Mouse (Mus musculus) kidney, postnatal 4 days (tissue): ENCODE data around the gene Epha4.
A peak's percentile ranks its signal among the peaks of the same experiment; 100 is the strongest.

Experiments
- DNase-seq, 2 experiments: peaks; one replicate each; pipeline ENCODE4 v3.0.0; 2021; ENCODE audit warnings: mixed read lengths in 2 of 2

Gene Epha4

DNA sequence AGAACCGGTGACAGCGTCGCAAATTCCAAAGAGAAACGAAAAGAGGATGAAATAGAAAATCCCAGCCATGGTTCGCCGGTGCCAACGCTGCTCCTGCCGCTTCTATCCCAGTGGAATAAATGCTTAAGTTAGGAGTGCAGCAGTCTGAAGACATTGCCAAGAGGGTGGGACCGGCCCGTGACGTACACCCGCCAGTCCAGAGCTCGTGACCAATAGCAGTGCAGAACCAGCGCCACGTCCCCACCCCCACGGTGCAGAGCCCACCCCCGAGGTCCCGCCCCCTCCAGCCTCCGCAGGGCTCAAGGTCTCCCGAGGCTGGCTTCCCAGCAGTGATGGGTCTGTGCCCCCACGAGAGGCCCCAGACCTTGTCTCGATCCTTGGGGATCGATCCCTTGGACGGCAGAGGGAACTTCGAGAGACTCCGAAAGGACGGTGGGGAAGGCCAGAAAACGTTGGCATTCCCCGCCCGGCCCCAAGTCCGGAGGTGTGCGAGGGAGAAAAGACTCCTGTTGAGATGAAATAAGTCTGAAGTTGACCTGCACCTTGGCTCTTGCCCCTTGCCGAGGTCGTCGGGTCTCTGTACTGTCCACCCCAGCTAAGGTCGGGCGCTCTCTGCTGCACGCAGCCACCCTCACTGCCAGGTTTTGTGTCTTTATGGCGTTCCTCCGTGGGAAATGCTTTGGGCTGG is at the start of gene Epha4:
Epha4 (minus strand) TSS at position 126 of the 688 bp plus-strand sequence.
- peak; percentile 94 to 96 for DNase-seq

DNA sequence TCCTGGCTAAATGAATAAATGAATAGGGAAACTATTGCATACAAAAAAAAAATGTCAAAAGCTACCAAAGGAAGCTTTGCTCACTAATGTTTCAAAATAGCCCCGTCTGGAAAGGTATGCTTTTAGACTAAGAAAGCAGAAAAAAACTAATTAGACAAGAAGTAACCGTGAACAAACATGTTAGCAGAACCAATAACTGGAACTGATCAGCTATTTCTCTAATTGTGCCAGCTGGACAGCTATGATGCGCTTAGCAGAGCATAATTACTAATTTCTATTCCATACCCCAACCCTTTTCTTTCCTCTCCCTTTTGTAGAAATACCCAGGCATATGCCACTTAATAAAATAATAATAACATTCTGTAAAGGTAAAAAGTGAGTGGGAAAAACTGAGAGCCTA is 41.3 kb upstream of the Epha4 start:
- no peak for DNase-seq

DNA sequence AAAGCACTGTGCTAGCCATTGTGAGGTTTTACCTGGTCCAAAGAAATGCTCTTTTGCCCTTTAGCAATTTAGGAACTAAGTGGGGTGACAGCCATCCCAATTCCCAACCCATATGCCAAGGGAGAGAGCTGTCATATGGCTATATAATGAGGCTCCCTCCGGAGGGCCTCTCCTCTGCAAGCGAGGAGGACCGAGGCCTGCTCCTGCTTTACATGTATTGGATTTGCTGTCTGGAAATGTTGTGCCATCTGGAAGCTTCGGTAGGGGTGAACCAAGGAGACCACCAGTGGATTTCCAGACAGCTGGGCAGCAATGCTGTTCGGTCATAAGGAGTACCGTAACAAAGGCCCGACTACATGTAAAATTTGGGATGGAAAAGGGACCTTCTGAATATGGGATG is 37.0 kb upstream of the Epha4 start:
- DNase-seq: no peak

DNA sequence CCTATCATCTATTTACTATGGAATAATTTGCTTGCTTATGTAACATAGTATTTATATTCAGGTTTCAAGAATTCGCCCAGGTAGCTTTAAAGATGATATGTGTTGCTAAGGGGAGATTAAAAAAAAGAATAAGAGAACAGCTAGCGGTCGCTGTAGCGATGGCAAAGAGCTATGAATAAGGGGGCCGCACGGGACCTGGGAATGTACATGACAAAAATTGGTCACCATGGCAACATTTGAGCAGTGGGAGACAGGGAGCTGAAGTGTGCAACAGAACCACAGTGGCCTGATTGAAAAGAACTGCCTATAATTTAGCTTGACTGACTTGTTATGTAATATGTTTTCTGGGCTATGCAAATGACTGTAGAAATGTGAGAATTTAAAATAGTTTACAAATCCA is 30.8 kb upstream of the Epha4 start:
- no peak for DNase-seq

DNA sequence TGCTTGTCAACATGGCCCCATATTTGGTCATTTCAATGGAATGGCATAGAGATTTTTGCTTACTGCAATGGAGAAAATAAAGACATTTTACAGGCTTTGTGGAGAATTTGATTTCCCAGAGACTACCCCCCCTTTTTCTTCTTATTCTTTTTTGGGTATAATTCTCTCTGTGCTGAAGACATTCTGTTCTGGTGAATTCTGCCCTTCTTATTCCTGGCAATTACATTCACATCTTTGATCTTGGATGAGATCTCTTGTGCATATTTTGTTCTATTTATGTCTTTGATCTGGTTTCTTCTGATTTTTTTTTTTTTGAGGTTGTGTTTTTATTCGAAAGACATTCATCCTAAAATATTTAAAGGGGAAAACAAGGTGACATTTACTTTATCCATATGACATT is 30.1 kb upstream of the Epha4 start:
- DNase-seq: no peak

DNA sequence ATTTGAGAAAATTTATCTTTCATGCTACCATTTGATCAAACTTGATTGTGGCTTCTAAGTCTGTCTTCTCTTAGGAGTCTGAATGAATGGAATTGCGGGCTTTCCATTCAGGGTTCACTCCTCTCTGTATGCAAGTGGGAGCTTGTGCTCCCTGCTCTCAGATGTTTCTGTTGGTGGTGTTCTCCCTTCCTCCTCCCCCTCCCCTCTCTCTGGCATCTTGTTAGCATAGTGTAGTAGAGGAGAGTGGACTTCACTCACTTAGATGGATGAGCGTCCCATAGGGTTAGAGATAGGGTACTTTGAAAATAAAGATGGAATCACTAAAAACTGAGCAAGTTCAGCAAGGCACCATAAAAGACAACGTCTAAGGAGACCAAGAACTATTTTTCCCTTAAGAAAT is 29.4 kb upstream of the Epha4 start:
- DNase-seq: no peak

DNA sequence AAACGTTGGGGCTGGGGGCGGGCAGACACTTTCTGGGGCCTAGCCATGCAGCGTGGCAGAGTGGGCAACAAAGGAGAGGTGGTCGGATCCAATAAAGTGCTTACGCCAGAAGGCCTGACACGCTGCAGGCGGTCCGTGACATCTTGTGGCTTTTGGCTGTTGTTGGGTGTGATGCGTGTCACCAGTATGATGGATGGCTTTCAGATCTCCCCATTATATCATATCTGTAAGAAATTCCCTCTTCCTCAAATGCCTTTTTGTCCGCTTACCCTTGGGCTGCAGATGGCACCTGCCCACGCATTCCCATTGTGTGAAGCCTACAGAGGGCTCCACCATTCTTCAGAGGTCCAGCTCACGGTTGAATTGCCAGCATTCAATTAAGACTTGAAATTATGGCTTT is 25.1 kb upstream of the Epha4 start:
- no peak for DNase-seq

DNA sequence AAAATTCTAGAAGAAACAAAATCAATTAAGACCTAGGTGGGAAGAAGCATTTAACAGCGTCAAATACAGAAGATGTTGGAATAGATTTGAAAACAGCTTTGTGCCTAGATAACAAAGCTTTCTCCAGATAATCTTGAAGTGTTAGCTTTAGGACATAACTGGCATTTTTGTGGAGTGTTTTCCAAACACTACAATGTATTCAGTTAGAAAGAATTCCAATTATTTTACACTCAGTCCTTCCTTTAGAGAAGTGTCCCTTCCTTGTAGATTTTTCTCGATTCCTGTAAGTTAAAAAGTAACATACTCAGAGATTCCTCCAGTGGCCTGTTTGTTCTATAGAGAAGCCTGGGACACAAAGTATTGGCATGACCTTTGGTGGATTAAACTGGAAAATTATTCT is 23.7 kb upstream of the Epha4 start:
- DNase-seq: no peak

DNA sequence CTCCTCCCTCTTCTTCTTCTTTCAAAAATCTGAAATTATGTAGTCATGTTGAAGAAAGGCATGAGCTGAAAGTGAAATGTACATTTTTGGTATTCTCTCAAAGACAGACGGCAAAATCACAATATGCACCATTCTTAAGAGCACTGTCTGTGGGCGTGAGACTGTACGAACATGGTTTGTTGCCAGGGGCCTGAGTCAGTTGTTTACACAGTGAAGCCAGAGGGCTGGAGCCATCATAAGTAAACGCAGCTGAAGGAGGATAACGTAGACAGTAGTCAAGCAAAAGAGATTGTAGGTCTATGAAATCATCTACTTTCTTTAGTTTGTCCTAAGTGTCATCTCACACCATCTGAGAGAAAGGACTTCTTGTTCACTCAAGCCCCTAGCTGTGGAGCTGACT is 21.0 kb upstream of the Epha4 start:
- DNase-seq: no peak

DNA sequence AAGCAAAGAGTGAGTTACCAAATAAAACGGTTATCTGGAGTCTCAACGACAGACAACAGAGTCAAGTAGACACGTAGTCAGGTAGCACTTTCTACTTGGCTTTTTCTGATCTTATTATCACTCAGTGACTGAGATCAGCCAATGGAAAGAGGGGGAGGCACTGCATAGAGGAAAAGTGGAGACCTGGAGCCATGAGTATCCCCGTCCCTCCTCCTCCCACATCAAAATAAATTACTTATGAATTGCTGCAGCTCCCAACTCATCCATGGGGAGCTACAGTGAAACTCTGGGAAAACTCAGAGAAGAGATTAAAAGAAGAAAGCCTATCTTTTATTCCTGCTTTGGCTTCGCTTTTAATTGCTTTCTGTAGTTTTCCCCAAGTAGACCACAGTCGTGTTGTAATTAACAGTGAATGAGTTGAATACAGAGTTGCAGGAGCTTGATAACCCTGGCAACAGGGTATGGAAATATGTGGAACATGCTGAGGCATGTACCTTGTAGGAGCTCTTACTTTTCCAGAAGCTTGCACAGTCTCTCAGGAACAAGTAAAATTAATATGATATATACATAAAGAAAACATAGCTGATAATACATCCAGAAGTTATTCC is 17.8 kb upstream of the Epha4 start:
- no peak for DNase-seq

DNA sequence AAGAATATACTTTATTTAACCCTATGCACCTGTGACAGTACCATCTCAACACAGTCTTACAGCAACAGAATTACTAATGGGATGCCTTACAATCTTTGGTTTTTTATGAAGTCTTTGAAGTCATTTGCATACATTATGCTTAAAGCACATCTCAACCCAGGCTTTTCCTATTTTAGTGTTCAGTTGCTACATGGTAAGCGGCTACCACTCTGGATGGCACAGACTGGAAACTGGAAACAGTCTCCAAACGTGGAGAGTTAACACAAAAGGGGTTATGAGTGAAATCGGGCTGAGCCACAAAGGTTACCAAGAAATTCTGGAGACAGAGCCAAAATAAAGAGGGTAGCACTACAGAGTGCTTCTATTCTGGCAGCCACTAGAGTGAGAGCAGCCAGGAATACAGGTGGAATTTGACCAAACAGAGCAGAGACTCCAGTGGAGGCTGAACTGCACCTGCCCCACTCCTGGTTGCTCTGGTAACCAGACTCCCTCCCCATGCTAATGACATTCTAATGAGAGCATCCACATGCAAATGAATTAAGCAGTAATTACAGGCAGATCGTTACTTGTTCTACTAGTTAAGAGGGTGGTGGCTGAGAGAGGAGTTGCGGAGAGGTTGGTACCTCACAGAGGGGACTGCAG is 17.2 kb upstream of the Epha4 start:
- no peak for DNase-seq

DNA sequence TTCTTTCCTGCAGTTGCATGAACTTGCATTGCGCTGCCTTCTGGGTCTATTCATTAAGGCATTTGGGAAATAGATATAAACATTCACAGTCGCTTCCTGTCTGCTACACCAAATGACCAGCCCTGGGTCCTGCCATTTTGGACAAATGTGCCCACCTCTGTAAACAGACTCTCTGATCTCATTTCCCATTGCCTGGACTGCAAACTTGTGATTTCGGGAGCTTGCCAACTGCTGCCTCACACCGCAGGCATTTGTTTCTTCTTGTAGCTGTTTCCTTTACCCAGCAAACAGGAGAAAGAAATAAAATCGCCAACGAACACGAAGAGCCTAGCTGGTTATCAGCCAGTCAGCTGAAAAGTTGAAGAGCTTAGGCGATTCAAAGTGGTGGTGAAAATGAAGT is 10.2 kb upstream of the Epha4 start:
- no peak for DNase-seq

DNA sequence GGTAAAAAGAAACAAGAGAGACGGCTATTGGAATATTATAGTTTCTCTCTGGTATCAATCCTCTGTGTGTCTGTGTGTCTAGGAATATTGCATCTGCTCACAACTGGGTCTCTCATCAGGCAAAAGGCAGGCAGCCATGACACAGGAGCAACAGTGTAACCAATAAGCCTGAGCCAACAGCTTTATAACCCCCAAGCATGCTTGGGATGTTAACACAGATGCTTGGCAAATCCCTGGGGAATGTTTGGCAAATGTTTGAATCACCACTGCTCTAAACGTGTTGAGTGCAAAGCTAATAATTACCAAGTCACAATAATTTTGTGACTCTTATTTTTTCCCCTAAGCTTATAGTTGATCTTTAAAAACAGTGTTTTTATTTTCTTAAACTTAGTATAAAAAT is 8.5 kb upstream of the Epha4 start:
- DNase-seq: no peak

DNA sequence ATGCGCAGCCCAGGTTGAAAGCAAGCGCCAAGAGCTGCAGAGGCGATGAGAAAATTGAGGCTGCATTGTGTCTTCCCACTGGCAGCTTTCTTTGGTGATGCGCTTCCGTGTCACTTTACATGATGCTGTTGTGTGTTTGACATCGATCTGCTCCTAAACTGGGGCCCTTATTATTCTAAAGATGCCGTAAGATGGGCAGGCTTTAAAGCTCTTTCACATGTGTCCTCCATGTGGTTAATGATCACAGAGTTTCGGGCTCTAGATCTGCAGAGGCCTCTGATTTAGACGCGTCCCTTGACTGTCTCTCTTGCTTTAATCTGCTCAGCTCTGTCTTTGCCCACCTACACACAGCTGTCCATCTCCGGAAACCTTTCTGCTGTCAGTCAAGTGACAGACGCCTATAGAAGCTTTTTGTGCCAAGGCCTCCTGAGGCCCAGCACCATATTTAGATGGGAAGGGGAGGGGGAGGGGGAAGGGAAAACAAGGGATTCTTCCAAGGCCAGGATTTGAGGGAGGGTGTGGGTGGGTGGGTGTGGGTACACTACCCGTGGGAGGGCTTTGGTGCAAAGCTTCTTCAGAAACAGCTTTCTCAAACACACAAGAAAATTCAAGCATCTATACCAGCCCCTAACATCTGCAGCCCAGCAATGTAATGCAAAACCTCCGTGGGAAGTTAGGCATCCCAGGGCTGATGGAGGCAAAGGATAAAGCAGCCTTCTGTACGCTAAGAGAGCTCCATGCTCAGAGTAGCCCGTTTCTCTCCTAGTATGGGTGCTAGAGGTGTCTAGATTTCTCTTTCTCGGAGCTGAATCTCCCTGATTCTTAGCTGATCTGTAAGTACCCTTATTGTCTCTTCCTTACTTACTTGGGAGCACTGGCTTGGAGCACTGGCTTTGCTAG is 7.0 kb upstream of the Epha4 start:
- no peak for DNase-seq

DNA sequence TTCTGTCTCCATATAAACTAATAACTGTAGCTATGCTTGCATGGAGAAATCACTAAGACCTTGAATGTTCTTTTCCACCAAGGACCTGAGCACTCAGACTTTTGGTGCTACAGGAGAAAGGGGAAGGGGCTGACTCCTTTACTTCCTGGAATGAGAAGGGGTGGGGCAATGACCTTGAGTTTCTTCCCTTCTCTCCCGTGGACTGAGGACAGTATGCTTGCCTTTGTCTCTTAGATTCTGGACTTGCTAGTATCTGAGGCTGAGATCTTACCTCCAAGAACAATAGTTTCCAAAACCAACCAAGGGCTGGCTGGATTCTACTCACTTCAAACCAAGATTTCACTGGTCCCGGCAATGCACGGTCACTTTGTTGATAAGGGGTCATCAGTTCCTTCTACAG is 3.8 kb upstream of the Epha4 start:
- no peak for DNase-seq

DNA sequence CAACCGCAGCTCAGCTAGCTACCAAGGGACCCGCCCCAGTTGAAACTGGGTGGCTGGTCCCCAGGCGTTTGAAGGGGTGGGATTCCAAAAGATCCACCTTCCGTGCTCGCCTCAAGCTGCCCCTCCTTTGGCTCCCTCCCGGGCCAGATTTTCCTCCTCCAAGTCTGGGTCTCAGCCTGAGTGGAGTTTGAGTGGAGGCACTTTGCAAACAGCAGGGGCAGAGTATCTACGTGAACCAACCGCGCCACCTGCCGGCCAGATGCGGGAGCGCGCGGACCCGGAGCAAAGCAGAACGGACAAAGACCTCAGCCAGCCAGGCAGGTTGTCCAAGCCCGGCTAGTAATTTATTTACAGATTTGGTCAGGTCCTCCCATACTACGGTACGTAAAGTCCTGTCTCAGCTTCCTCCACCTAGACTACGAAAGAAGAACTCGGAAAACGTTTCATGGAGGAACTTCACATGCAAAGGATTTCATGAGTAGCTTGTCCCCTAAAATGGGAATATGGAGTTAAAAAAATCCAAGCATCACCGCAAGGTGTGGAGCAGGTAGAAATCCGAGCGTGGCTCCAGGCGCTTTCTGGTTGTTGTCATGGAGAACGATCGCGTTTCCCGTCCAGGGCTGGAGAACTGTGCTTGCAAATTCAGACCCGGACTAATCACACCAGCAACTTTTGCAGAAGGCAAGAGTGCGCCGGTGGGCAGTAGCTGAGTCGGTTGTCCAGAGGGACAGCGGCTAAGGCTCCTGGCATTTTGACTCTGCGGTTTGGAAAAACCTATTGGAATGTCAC is 1.5 kb upstream of the Epha4 start:
- DNase-seq: peak; percentile 97

DNA sequence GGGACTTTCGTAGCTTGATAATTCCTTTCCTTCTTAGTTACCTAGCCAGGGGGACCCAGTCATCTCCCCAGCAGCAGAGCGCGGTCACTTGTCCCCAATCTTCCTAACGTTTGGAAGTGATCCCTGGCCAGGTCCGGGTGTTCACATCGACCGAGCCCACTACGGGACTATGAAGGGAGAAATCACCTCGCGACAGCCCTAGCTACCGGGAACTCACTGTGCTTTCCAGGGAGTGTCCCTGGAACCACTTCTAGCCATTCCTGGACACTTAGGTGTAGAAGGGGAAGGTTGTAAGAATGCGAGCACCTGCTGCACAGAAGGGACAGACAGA is 728 bp upstream of the Epha4 start:
- DNase-seq: peak; percentile 39 to 61

DNA sequence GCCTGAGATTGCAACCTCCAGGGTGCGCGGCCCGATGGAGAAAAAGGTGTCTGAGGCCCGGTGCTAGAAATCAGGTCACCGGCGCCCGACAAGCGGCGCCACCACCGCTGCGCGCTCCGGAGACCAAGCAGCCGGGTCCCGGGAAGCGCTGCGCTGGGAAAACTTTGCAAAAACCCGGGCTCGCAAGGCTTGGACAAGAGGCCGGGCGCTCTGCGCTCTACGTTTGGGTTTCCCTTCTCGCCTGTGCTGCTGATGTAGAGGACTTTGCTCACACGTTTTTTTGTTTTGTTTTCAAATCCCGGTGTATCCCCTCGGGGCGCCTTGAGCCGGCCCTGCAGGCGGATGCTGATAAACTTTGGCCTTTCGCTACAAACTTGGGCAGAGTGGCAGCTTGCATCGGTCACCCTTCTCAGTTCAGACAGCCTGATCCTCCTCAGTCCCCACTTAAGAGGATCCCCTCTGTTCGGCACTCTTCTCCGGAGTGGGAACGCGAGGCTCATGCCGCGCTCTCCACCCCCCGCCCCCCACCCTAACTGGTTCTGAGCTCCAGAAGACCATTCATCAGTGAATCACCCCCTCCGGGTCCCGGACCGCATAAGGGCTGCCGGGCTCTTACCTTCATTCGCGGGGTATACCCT is 444 bp downstream of the Epha4 start:
- peak; percentile 71 to 79 for DNase-seq

DNA sequence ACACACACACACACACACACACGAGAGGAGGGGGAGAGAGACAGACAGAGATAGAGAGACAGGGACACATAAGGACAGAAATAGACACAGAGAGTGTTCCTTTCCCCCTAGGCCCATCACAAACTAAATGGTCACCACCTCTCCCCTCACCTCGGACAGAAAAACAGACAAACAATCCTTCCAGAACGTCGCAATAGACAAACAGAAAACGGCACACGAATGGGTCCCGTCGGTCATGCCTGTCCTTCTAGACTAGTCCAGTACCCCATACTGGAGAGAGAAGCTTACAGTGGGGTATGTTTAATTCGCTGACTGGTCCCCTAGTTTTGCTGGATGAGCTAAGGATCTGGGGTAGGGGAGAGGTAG is 946 bp downstream of the Epha4 start:
- no peak for DNase-seq

DNA sequence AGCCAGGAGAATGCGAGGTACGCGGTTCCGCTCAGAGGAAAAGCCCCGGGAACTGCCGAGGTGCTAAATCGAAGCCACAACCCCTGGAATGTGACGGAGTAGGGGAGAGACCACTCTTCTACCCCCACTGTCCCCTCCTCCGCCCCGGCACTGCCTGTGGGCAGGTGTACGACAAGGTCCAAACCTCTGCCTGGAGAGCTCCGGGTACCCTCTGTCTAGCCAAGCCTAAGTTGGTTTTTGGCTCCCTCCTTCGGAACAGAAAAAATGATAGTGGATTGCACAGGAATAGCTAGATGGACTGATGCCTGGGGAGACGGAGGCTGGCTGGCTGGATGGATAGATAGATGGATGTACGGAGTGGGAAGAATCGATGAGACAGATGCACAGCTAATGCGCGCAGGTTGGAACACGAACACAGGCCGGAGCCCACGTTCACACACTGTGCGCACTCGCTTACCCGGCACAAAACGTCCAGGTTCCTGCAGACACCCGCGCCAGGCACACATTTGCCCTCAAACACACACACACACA is 1.4 kb downstream of the Epha4 start:
- peak; percentile 54 to 70 for DNase-seq

DNA sequence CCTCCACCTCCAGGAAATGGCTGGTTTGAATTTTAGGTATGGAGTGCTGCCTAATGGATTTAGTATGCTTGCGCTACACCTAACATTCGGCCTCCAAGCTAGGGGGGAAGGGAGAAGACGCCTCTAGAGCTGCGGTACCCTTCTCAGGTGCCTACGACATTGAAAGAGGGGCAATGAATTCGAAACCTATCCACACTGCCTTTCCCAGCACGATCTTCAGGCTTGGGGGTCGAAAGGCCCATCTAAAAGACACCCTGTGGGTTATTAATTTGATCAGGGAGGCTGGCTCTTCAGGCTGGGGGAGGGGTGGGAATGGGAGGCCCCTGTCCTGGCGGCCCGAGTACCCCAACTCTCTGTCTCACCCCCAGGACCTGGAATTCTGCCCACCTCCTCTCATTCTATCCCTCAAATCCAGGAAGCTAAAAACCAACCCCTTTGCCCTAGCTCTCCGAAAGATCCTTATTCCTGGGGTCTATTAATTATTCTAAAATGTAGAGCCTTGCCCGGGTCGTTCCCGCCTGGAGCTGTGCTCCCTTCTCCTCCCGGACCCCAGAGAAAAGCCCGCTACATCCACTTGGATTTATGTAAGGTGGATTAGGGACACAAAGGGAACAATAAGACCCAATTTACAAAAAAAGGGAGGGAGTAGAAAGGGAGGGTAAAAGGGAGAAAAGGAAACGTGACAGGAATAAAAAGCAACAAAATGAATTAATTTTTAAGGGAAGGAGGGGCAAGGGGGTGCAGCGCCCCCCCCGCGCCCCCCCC is 2.3 kb downstream of the Epha4 start:
- peak in 1 of 2 experiments; percentile 30 for DNase-seq
